Mouse (Mus musculus): ENCODE measurements around the gene Pex6. TPM values are rescaled to one million over a fixed set of nuclear protein-coding genes. Genes with fewer than 3 reads are reported as not detected.

Pex6 gene
- total RNA-seq, 2 experiments from 2014 or later = 1.9 to 3.9 TPM

DNA sequence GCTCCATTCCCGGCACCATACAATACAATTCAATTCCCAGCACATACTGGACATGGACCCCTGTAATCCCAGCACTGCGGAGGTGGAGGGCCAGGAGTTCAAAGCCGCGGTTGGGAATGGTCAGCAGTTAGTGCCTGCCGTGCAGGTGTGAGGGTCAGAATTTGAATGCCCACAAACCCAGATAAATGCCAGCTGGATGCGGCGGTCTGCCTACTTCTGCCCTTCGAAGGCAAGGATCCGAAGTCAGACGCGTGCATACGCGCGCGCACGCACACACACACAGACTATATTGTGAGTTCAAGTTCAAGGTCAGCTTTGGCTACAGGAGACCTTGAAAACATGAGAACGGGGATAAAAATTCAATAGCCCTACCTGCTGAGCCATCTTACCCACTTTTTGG is 60.4 kb downstream of the Pex6 start:
- no peak for ATAC-seq (replicated peaks; ENCODE audit: low FRiP score, poor library complexity, severe bottlenecking)

DNA sequence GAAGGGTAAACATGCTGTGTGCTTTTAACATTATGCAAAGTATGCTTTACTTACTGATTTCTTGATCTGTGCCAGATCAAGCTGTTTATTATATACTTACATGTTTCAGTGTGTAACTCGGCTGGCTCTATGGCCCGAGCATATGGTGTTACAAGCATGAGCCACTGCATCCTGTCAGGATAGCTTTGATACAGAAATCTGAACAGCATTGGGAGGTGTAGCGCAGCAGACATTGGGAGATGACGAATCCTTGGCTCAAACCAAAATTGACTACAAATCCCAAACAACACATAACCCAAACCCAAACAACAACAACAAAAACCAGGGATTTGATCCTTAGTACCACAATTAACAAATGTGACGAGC is 60.8 kb downstream of the Pex6 start:
- ATAC-seq (replicated peaks; ENCODE audit: low FRiP score, poor library complexity, severe bottlenecking) = no peak

GRCm38 (mm10) chr17:46772404-46773277 is 61.4 kb downstream of the Pex6 start, which contains the start of gene 2310039H08Rik:
TSS of gene 2310039H08Rik (plus strand) at chr17:46772635.
- peak; percentile 78 for ATAC-seq (replicated peaks; ENCODE audit: low FRiP score, poor library complexity, severe bottlenecking)

DNA sequence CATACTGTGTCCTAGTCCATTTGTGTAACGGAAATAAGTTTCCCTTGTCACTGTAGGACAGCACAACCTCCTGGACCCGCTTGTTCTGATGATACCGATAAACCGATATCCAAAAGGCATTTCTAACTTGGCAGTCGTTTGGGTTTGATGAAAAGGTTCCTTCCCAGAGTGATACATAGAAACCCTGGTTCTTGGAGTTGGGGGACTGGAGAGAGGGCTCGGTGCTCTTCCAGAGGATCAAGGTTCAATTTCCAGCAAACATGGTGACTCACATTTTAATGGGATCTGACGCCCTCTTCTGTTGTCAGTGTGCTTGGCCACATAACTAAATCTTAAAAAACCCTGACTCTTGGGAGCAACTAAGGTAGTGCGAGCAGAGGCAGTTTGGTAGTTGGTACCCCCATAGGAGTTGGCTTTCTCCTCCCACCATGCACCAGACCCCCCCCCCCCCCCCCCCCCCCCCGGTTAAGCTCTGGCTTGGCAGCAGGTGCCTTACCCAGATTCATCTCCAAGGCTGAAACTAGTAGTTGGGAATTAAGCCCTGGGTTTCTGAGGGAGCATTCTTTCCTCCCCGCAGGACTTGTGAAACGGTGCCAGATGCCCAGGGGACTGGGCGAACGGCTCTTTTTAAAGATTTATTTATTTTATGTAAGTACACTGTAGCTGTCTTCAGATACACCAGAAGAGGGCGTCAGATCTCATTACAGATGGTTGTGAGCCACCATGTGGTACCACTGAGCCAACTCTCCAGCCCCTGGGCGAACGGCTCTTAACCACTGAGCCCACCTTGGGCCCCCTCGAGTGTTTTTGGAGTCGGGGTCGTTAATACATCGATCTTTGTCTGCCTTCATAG is 62.2 kb downstream of the Pex6 start:
- no peak for ATAC-seq (replicated peaks; ENCODE audit: low FRiP score, poor library complexity, severe bottlenecking)

DNA sequence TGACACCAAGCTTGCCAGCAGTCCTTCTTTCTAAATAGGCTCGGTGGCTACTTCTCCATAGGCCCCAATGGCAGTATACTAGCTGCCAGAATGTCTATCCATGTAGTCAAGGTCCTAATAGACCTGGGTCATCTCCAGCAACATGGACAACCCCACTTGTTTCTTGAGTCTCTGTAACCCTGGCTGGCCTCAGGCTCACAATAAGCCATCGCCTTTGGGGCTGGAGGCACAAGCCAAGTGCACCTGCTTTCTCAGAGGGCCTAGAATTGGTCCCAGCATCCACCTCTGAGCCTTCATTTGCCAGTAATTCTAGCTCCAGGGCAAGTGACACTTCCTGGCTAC is 62.8 kb downstream of the Pex6 start:
- ATAC-seq (replicated peaks; ENCODE audit: low FRiP score, poor library complexity, severe bottlenecking) = no peak

GRCm38 (mm10) chr17:46775070-46775469 is 63.8 kb downstream of the Pex6 start:
- ATAC-seq (replicated peaks; ENCODE audit: low FRiP score, poor library complexity, severe bottlenecking) = no peak

Other genes with a start within 250 kb of the Pex6 start
- gene Ttbk1, start 223.8 kb upstream of the Pex6 start, total RNA-seq (2015; ENCODE audit: low replicate concordance) = not detected in 2 replicates
- not detected in 2 replicates for gene Ttbk1, start 223.8 kb upstream of the Pex6 start, total RNA-seq (2017; ENCODE audit: low replicate concordance)
- gene Dnph1, start 214.8 kb upstream of the Pex6 start, total RNA-seq (2015; ENCODE audit: low replicate concordance) = 2.7 and 3.3 TPM in 2 replicates
- 1.5 and 4.0 TPM in 2 replicates for gene Dnph1, start 214.8 kb upstream of the Pex6 start, total RNA-seq (2017; ENCODE audit: low replicate concordance)
- gene Cul9, start 165.1 kb upstream of the Pex6 start, total RNA-seq (2015; ENCODE audit: low replicate concordance) = 1.3 TPM in 1 of 2 replicates, not detected in the other
- gene Cul9, start 165.1 kb upstream of the Pex6 start, total RNA-seq (2017; ENCODE audit: low replicate concordance) = 3.3 and 4.5 TPM in 2 replicates
- 7.3 and 11.5 TPM in 2 replicates for gene Srf, start 155.3 kb upstream of the Pex6 start, total RNA-seq (2015; ENCODE audit: low replicate concordance)
- gene Srf, start 155.3 kb upstream of the Pex6 start, total RNA-seq (2017; ENCODE audit: low replicate concordance) = 6.0 and 7.8 TPM in 2 replicates
- gene Ptk7, start 82.0 kb upstream of the Pex6 start, total RNA-seq (2015; ENCODE audit: low replicate concordance) = not detected in 2 replicates
- not detected in 2 replicates for gene Ptk7, start 82.0 kb upstream of the Pex6 start, total RNA-seq (2017; ENCODE audit: low replicate concordance)
- 0.38 and 1.3 TPM in 2 replicates for gene Klc4, start 65.4 kb upstream of the Pex6 start, total RNA-seq (2015; ENCODE audit: low replicate concordance)
- gene Klc4, start 65.4 kb upstream of the Pex6 start, total RNA-seq (2017; ENCODE audit: low replicate concordance) = 7.7 and 12.0 TPM in 2 replicates
- 35.5 and 61.9 TPM in 2 replicates for gene Mrpl2, start 65.2 kb upstream of the Pex6 start, total RNA-seq (2015; ENCODE audit: low replicate concordance)
- 19.5 and 41.6 TPM in 2 replicates for gene Mrpl2, start 65.2 kb upstream of the Pex6 start, total RNA-seq (2017; ENCODE audit: low replicate concordance)
- 1.9 and 3.8 TPM in 2 replicates for gene Cul7, start 61.1 kb upstream of the Pex6 start, total RNA-seq (2015; ENCODE audit: low replicate concordance)
- 0.68 and 1.1 TPM in 2 replicates for gene Cul7, start 61.1 kb upstream of the Pex6 start, total RNA-seq (2017; ENCODE audit: low replicate concordance)
- 2.1 and 7.9 TPM in 2 replicates for gene Rrp36, start 37.1 kb upstream of the Pex6 start, total RNA-seq (2015; ENCODE audit: low replicate concordance)
- 7.7 and 11.3 TPM in 2 replicates for gene Rrp36, start 37.1 kb upstream of the Pex6 start, total RNA-seq (2017; ENCODE audit: low replicate concordance)
- gene Mea1, start 32.7 kb upstream of the Pex6 start, total RNA-seq (2015; ENCODE audit: low replicate concordance) = 8.6 and 16.7 TPM in 2 replicates
- 15.1 and 24.5 TPM in 2 replicates for gene Mea1, start 32.7 kb upstream of the Pex6 start, total RNA-seq (2017; ENCODE audit: low replicate concordance)
- gene Klhdc3, start 30.5 kb upstream of the Pex6 start, total RNA-seq (2015; ENCODE audit: low replicate concordance) = 5.9 and 16.9 TPM in 2 replicates
- 4.1 and 5.2 TPM in 2 replicates for gene Klhdc3, start 30.5 kb upstream of the Pex6 start, total RNA-seq (2017; ENCODE audit: low replicate concordance)
- gene Ppp2r5d, start 6.4 kb upstream of the Pex6 start, total RNA-seq (2015; ENCODE audit: low replicate concordance) = 5.4 and 9.2 TPM in 2 replicates
- 7.4 and 10.9 TPM in 2 replicates for gene Ppp2r5d, start 6.4 kb upstream of the Pex6 start, total RNA-seq (2017; ENCODE audit: low replicate concordance)
- not detected in 2 replicates for gene Gnmt, start 17.7 kb downstream of the Pex6 start, total RNA-seq (2015; ENCODE audit: low replicate concordance)
- gene Gnmt, start 17.7 kb downstream of the Pex6 start, total RNA-seq (2017; ENCODE audit: low replicate concordance) = not detected in 2 replicates
- 6.9 and 8.8 TPM in 2 replicates for gene Cnpy3, start 40.8 kb downstream of the Pex6 start, total RNA-seq (2015; ENCODE audit: low replicate concordance)
- 7.7 and 18.2 TPM in 2 replicates for gene Cnpy3, start 40.8 kb downstream of the Pex6 start, total RNA-seq (2017; ENCODE audit: low replicate concordance)
- gene Ptcra, start 52.2 kb downstream of the Pex6 start, total RNA-seq (2015; ENCODE audit: low replicate concordance) = not detected in 2 replicates
- gene Ptcra, start 52.2 kb downstream of the Pex6 start, total RNA-seq (2017; ENCODE audit: low replicate concordance) = not detected in 2 replicates
- gene 2310039H08Rik, start 61.2 kb downstream of the Pex6 start, total RNA-seq (2015; ENCODE audit: low replicate concordance) = 5.6 and 7.5 TPM in 2 replicates
- 0.34 TPM in 1 of 2 replicates, not detected in the other for gene 2310039H08Rik, start 61.2 kb downstream of the Pex6 start, total RNA-seq (2017; ENCODE audit: low replicate concordance)
- 21.1 and 22.7 TPM in 2 replicates for gene Rpl7l1, start 71.2 kb downstream of the Pex6 start, total RNA-seq (2015; ENCODE audit: low replicate concordance)
- gene Rpl7l1, start 71.2 kb downstream of the Pex6 start, total RNA-seq (2017; ENCODE audit: low replicate concordance) = 19.1 and 46.3 TPM in 2 replicates
- gene Bicral, start 147.0 kb downstream of the Pex6 start, total RNA-seq (2015; ENCODE audit: low replicate concordance) = 6.5 and 7.5 TPM in 2 replicates
- gene Bicral, start 147.0 kb downstream of the Pex6 start, total RNA-seq (2017; ENCODE audit: low replicate concordance) = 3.7 and 4.0 TPM in 2 replicates
- gene Tbcc, start 179.2 kb downstream of the Pex6 start, total RNA-seq (2015; ENCODE audit: low replicate concordance) = 2.3 and 8.1 TPM in 2 replicates
- gene Tbcc, start 179.2 kb downstream of the Pex6 start, total RNA-seq (2017; ENCODE audit: low replicate concordance) = 1.7 and 5.4 TPM in 2 replicates
- not detected in 2 replicates for gene Prph2, start 199.0 kb downstream of the Pex6 start, total RNA-seq (2015; ENCODE audit: low replicate concordance)
- gene Prph2, start 199.0 kb downstream of the Pex6 start, total RNA-seq (2017; ENCODE audit: low replicate concordance) = not detected in 2 replicates